Mouse (Mus musculus) T-helper 2 cell (primary cell): ENCODE results near the gene Maz.

Experiments used
- in situ Hi-C: fragments of 300-600 bp; cut with MboI, MseI; formaldehyde crosslinking; loops from one replicate; pipeline ENCODE4 v1.15.1; 2025; ENCODE audit warnings: high pct_unique_total_duplicates

The Maz gene

GRCm38 (mm10) chr7:127026984-127027726 lies at the start of gene Maz:
Gene Maz, minus strand, starts transcription at chr7:127027037.
- in situ Hi-C loops: no loop called here

GRCm38 (mm10) chr7:127076188-127076587 lies 49.4 kb upstream of the Maz start:
- in situ Hi-C loops: no loop called here

GRCm38 (mm10) chr7:127073221-127073620 lies 46.4 kb upstream of the Maz start:
- in situ Hi-C loops: loop anchor here (5.0 kb wide), 1 partner anchor 34 kb away; no protein-coding TSS in a partner anchor

DNA sequence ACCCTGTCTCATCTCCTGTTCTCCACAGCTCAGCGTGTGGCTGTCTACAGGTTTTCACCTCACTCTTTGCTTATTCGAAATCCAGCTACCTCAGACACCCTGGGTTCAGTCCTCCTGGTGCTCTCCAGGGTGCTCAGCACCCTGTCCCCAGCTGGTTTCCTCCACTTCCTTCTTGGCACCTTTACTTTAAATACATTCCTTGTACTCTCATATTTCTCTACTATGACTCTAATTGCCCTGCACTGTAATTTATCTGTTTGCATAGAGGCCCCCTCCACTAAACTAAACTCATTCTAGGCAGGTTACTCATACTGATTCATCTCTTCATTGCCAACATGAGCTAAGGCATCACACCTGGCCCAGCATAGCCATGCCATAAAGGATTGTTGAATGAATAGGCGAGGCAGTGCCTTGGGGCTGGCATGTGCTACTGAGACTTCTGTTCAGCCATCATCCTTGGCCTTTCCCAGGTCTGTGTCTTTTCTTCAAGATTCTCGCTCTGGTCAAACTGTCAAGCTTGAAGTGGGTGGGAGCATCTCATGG lies 44.1 kb upstream of the Maz start:
- in situ Hi-C loops: loop anchor here (5.0 kb wide), 1 partner anchor 36 kb away; no protein-coding TSS in a partner anchor

DNA sequence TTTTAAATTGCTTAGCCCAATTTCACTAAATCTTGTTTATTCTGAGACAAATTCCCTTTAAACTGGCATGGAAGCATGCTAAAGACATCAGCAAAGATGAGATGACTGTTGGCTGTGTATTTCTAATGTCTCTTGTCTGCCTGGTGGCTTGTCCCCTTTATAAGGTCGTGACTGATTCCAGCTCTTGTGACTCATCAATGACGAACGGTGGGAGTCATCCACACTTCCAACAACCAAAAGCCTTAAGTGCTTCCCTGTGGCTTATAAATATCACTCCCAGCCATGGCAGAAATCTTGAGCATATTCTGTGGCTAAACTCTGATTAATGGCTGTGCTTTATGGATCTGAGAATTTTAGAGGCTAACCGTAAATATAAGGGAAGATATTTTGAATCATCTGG lies 39.5 kb upstream of the Maz start:
- in situ Hi-C loops: no loop called here

GRCm38 (mm10) chr7:127065538-127065937 lies 38.7 kb upstream of the Maz start:
- in situ Hi-C loops: no loop called here

DNA sequence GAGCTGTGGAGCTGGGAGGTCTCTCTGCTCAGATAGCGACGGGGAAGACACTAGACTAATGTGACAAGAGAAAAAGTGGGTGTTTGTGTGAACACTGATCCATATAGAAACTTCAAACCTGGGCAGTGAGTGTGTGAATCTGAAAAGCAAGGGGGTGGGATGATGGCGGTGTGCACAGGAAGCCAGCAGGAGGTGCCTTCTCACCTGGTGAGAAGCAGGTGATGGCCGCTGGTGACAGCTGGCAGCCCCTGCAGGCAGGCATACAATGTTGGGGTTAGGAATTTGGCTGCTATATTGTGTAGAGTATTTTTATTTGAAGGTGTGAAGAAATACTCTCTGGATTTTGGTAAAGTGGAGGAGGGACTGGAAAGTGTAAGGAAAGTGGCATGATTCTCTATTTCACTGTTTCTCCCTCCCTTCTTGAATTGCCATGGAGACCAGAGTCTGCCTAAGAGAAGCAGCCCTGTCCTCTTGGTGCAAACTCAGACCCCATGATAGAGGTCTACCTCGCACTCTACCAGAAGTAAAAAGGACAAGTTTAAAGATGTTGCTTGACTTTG lies 28.3 kb upstream of the Maz start:
- in situ Hi-C loops: no loop called here

DNA sequence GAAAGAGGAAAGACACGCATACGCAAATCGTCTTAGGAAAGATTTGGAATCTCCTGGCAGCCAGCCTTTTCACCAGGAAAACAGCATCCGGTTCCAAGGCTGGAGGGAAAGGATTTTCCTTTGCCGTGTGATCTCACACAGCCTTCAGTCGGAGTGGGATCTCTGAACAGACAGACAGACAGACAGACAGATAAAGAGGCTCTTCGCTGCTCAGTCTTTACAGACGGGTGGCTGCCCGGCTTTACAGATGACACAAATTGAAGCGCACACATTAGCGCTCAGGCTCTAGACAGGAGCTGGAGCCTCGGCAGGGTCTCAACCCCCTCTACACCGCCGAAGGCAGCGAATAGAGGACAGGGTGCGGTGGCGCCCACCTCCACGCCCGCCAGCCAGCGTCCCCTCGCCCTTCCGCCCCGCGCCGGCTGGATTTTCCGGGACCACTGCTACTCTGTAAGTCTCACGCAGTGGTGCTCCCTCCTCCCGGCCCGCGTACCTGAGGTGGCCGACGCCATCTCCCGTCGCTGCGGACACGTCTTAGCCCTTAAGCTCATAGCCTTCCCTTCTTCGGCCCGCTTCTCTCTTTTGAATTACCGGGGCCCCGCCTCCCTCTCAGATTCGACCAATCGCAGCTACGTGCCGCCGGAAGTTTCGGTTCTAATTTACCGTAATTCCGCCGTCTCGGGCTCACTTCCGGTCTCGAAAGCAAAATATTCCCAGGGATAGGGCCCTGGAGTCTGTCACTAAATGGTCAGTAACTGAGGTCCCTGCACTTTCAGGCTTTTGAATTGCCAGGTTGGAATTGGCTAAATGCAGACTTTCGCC lies 15.2 kb upstream of the Maz start, which contains the start of gene Kif22:
Gene Kif22, minus strand, starts transcription at position 621 of the 822 bp plus-strand sequence.
- in situ Hi-C loops: no loop called here

DNA sequence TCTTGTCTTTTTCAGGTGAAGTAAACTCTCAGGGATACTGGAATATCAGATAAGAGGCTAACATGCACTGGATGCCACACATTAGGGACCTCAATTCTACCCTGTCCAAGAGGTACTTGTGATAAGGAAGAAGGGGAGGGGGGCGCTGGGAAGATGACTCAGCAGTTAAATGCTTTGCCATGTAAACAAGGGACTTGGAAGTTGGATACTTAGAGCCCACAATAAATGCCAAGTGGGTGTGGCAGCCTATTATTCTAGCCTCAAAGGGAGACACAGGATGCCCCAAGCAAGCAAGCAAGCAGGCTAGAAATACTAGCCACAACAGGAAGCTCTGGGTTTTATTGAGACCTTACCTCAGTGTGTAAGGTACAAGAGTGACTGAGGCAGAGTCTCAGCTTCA lies 4.4 kb upstream of the Maz start:
- in situ Hi-C loops: no loop called here

DNA sequence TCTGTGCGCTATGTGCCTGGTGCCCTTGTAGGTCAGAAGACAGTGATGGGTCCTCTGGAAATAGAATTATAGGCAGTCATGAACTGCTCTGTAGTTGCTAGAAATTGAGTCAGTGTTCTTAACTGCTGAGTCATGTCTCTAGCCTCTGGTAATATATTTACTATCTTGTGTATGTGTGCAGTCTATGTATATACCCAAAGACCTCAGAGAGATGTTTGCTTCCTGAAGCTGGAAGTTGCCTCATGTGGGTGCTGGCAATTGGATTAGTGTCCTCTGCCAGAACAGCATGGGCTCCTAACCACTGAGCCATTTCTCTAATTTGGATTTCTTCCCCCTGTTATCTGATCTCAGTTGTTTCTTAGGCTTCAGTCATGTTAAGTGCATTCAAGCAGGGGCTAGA lies 3.3 kb upstream of the Maz start:
- in situ Hi-C loops: no loop called here

DNA sequence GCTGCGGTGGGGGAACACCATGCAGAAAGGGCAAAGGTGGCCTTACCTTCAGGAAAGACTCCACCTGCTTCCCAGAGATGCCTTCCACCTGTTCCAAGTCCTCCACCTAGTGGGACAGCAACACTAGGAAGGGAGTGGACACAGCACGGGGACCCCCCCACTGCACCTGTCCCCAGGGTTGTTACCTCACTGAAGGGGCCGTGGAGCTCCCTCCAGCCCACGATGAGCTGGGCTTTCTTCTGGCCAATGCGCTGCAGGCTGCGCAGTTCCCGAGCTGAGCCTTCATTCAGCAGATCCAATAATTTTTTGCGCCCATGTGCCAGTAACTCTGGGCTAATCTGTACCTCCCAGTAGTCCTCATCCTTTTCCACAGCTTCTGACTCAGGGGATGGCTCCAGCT lies 1.0 kb upstream of the Maz start:
- in situ Hi-C loops: no loop called here

DNA sequence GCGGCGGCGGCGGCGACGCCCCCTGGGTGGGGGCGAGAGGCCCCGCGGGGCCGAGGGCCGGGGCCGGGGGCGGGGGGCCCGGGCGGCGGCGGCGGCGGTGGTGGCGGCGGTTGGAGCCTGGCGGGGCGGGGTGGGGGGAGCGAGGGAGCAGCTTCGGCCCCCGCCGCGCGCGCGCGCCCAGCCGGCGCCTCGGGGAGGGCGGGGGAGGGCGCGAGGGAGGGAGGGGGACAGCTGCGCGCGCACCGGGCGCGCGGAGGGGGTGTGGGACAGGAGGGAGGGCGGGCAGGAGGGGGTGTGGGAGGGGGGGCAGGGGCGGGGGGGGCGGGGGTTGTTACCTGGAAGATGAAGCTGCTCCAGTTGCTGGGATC lies 237 bp downstream of the Maz start:
- in situ Hi-C loops: no loop called here

DNA sequence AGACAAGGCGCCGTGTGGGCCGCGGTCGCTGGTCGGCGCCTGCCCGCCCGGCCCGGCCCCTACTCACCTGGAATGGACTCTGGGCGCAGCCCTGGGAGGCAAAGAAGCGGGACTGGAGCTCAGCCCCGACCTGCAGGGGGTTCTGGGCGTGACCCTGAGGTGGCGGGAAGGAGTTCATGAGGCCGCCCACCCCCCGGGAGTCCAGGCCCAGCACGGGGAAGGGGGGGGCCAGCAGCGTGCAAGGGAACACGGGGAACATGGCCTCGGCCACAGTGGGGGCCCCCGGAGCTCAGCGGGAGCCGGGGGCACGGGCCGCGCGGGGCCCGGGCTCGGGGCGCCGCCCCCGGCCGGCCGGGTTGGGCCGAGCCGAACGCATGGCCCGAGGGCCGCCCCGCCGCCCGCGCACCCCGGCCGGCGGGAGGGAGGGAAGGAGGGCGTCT lies 656 bp downstream of the Maz start:
- in situ Hi-C loops: no loop called here

- in situ Hi-C loops: no loop called here
Observed at GRCm38 (mm10) chr7:127025556-127026160, 1.2 kb downstream of the Maz start.

DNA sequence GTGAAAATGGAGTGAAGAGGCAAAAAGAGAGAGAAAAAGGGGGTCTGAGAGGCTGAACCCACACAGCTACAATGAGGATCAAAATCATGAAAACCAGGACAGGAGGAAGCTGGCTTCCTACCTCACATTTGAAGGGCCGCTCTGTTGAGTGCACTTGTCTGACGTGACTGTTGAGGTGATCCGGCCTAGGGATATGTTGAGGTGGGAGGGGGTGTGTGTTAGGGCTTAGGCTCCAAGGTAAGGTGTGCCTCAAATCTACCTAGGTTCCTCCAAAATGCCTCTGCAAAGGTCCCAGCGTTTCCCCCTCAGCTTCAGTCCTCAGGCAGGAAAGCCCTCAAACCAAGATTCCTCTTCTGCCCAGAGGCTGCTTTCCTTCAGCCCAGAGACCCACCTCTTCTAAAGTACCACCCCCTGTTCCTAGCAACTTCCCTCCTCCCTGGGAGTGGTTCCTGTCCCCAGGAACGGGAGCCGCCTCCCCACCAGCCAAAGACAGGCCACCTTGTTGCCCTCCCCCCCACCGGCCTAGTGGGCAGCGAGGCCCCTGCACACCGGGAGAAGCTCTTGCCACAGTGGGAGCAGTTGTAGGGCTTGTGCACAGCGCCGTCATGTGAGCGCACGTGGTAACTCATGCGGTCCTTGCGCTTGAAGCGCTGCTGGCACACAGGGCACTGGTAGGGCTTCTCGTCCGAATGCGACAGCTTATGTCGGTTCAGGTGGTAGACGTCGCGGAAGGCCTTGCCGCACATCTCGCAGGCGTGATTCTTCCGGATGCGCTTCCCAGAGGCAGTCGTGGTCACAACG lies 1.9 kb downstream of the Maz start:
- in situ Hi-C loops: loop anchor here (5.0 to 25.0 kb wide), 2 partner anchors 67 to 838 kb away; partner anchors contain the start of gene AI467606

- in situ Hi-C loops: loop anchor here (5.0 to 25.0 kb wide), 2 partner anchors 68 to 837 kb away; partner anchors contain the start of gene AI467606
Observed at GRCm38 (mm10) chr7:127023896-127024690, 2.7 kb downstream of the Maz start.

DNA sequence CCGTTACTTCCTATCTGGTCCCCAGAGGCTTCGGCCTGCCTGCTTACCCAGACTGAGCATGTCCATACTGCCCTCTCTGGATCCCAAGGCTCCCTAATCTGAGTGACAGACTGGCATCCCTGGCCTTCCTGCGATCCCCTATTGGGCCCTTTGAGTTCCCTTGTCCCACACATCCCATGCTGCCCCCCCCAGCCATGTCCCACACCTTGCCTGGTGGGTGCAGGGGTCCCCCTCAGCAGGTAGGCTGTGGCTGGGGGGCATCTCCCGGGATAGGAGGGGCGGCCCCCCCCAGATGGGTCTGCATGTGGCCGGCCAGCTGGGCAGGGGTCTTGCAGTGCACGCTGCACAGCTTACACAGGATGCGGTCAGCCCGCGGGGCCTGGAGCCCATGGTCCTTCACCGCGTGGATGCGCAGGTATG lies 3.6 kb downstream of the Maz start:
- in situ Hi-C loops: loop anchor here (5.0 to 25.0 kb wide), 2 partner anchors 69 to 836 kb away; partner anchors contain the start of gene AI467606

- in situ Hi-C loops: loop anchor here (5.0 to 25.0 kb wide), 2 partner anchors 70 to 835 kb away; partner anchors contain the start of gene AI467606
Observed at GRCm38 (mm10) chr7:127022528-127023271, 4.1 kb downstream of the Maz start.
